Mouse (Mus musculus): ENCODE measurements around the gene Spdye4c.

Spdye4c gene

GRCm38 (mm10) chr2:128590909-128591308 lies at the start of gene Spdye4c:
TSS of gene Spdye4c (plus strand) at chr2:128591209.
- in situ Hi-C loops (cut with MboI, MseI), result no loop called here

- in situ Hi-C loops (cut with MboI, MseI), result loop anchor here (5.0 kb wide), 1 partner anchor 86 kb away; no protein-coding TSS in a partner anchor
Measured at GRCm38 (mm10) chr2:128543495-128543894, 47.5 kb upstream of the Spdye4c start.

GRCm38 (mm10) chr2:128544421-128545137 lies 46.4 kb upstream of the Spdye4c start:
- in situ Hi-C loops (cut with MboI, MseI), result loop anchor here (5.0 kb wide), 2 partner anchors 87 to 112 kb away; no protein-coding TSS in a partner anchor

GRCm38 (mm10) chr2:128545447-128545846 lies 45.6 kb upstream of the Spdye4c start:
- in situ Hi-C loops (cut with MboI, MseI), result loop anchor here (5.0 kb wide), 1 partner anchor 113 kb away; no protein-coding TSS in a partner anchor

- in situ Hi-C loops (cut with MboI, MseI), result loop anchor here (5.0 kb wide), 1 partner anchor 115 kb away; no protein-coding TSS in a partner anchor
Measured at GRCm38 (mm10) chr2:128547079-128547478, 43.9 kb upstream of the Spdye4c start.

GRCm38 (mm10) chr2:128548262-128548661 lies 42.7 kb upstream of the Spdye4c start:
- in situ Hi-C loops (cut with MboI, MseI), result loop anchor here (5.0 kb wide), 1 partner anchor 116 kb away; no protein-coding TSS in a partner anchor

- in situ Hi-C loops (cut with MboI, MseI), result loop anchor here (5.0 kb wide), 1 partner anchor 117 kb away; no protein-coding TSS in a partner anchor
Measured at GRCm38 (mm10) chr2:128549561-128549960, 41.4 kb upstream of the Spdye4c start.

- in situ Hi-C loops (cut with MboI, MseI), result loop anchor here (5.0 kb wide), 1 partner anchor 118 kb away; no protein-coding TSS in a partner anchor
Measured at GRCm38 (mm10) chr2:128549963-128550362, 41.0 kb upstream of the Spdye4c start.

GRCm38 (mm10) chr2:128552080-128552791 lies 38.8 kb upstream of the Spdye4c start:
- in situ Hi-C loops (cut with MboI, MseI), result no loop called here

- in situ Hi-C loops (cut with MboI, MseI), result no loop called here
Measured at GRCm38 (mm10) chr2:128552798-128553720, 38.0 kb upstream of the Spdye4c start.

GRCm38 (mm10) chr2:128555082-128555481 lies 35.9 kb upstream of the Spdye4c start:
- in situ Hi-C loops (cut with MboI, MseI), result no loop called here

- in situ Hi-C loops (cut with MboI, MseI), result no loop called here
Measured at GRCm38 (mm10) chr2:128564195-128564594, 26.8 kb upstream of the Spdye4c start.

GRCm38 (mm10) chr2:128565904-128566303 lies 25.1 kb upstream of the Spdye4c start:
- in situ Hi-C loops (cut with MboI, MseI), result no loop called here

GRCm38 (mm10) chr2:128566304-128567147 lies 24.5 kb upstream of the Spdye4c start:
- in situ Hi-C loops (cut with MboI, MseI), result no loop called here

- in situ Hi-C loops (cut with MboI, MseI), result no loop called here
Measured at GRCm38 (mm10) chr2:128568018-128568417, 23.0 kb upstream of the Spdye4c start.

- in situ Hi-C loops (cut with MboI, MseI), result no loop called here
Measured at GRCm38 (mm10) chr2:128568490-128568889, 22.5 kb upstream of the Spdye4c start.

- in situ Hi-C loops (cut with MboI, MseI), result loop anchor here (10.0 kb wide), 2 partner anchors 166 to 686 kb away; no protein-coding TSS in a partner anchor
Measured at GRCm38 (mm10) chr2:128571001-128571400, 20.0 kb upstream of the Spdye4c start.

- in situ Hi-C loops (cut with MboI, MseI), result loop anchor here (10.0 kb wide), 2 partner anchors 168 to 688 kb away; no protein-coding TSS in a partner anchor
Measured at GRCm38 (mm10) chr2:128572726-128573624, 18.0 kb upstream of the Spdye4c start.

- in situ Hi-C loops (cut with MboI, MseI), result no loop called here
Measured at GRCm38 (mm10) chr2:128582881-128583280, 8.1 kb upstream of the Spdye4c start.
